Mouse (Mus musculus) liver, embryonic 14.5 days (tissue): ENCODE measurements around the gene Klk11. TPM values are rescaled to one million over a fixed set of nuclear protein-coding genes. Genes with fewer than 3 reads are reported as not detected.

Source experiments
- ATAC-seq: fragments of 200-750 bp; cut with Nextera tagmentation; 2 replicates; pipeline ENCODE4 v1.8.0; 2017; ENCODE audit warnings: moderate number of reproducible peaks, mild to moderate bottlenecking, moderate library complexity; ENCODE audit not compliant: insufficient read depth
- DNase-seq, 3 experiments: peaks; one replicate each; pipeline ENCODE4 v3.0.0-alpha.2; 2012 to 2013; ENCODE audit warnings: low read depth in 3 of 3, low spot score in 3 of 3
- H3K27ac ChIP-seq: fragments of 300-500 bp; sonication (generic); 2 replicates; pipeline ENCODE4 v1.5.1; 2014; ENCODE audit warnings: moderate library complexity, mild to moderate bottlenecking, control low read depth, inconsistent platforms
- H3K27me3 ChIP-seq: fragments of 300-500 bp; sonication (generic); 2 replicates; pipeline ENCODE4 v1.6.1; 2014; ENCODE audit warnings: mild to moderate bottlenecking, low read length, moderate library complexity; ENCODE audit not compliant: control insufficient read depth, insufficient read depth
- H3K36me3 ChIP-seq: fragments of 300-500 bp; sonication (generic); replicated peaks from 2 replicates; pipeline ENCODE4 v1.6.1; 2014; ENCODE audit warnings: low read depth; ENCODE audit not compliant: control insufficient read depth, insufficient read depth
- H3K4me1 ChIP-seq, 2 experiments: fragments of 200-500 bp in 1 of 2; fragments of 300-500 bp in 1 of 2; sonication (generic) in 1 of 2; replicated peaks; 2 replicates each; pipeline ENCODE4 v1.6.1; 2012 to 2014; ENCODE audit warnings: antibody characterized with exemption in 1 of 2, inconsistent platforms in 1 of 2, low read length in 1 of 2; ENCODE audit not compliant: control insufficient read depth in 2 of 2, insufficient read depth in 2 of 2
- H3K4me2 ChIP-seq: fragments of 300-500 bp; sonication (generic); 2 replicates; pipeline ENCODE4 v1.6.1; 2014; ENCODE audit warnings: low read depth, mild to moderate bottlenecking, control low read depth, moderate library complexity
- H3K4me3 ChIP-seq, 2 experiments: fragments of 200-500 bp in 1 of 2; fragments of 300-500 bp in 1 of 2; sonication (generic) in 1 of 2; 2 replicates each; pipeline ENCODE4 v1.5.1; 2012 to 2014; ENCODE audit warnings: low read depth in 2 of 2, low read length in 2 of 2, mild to moderate bottlenecking in 2 of 2, control low read depth in 1 of 2, inconsistent platforms in 1 of 2, moderate library complexity in 1 of 2; ENCODE audit not compliant: insufficient read depth in 1 of 2
- H3K9ac ChIP-seq: fragments of 300-500 bp; sonication (generic); replicated peaks from 2 replicates; pipeline ENCODE4 v1.6.1; 2014; ENCODE audit warnings: mild to moderate bottlenecking, control low read depth, moderate library complexity
- H3K9me3 ChIP-seq: fragments of 300-500 bp; sonication (generic); 2 replicates; pipeline ENCODE4 v1.6.1; 2016; ENCODE audit warnings: low read length, mixed read lengths; ENCODE audit not compliant: control insufficient read depth
- CTCF ChIP-seq: IDR thresholded peaks from 2 replicates; pipeline ENCODE4 v1.5.1; 2016; ENCODE audit warnings: antibody characterized with exemption, low read depth, control low read depth
- EP300 ChIP-seq: IDR thresholded peaks from 2 replicates; pipeline ENCODE4 v1.6.1; 2016; ENCODE audit warnings: antibody characterized with exemption, low read depth
- WGBS: fragments of 180-500 bp; shearing (Covaris S2); extraction: QIAGEN DNeasy Blood & Tissue Kit; methylation state at CpG from one replicate; pipeline ENCODE4 v1.1.7; 2014; ENCODE audit not compliant: insufficient replicate concordance; 5-methylcytosine and 5-hydroxymethylcytosine counted together
- polyA plus RNA-seq, 2 experiments: library from polyadenylated mRNA; depleted of rRNA in 1 of 2; stranded (reverse) in 1 of 2; unstranded in 1 of 2; fragments of >200 nt; fragmentation: Nextera tagmentation in 1 of 2; extraction: Ambion mirVana in 1 of 2; gene quantifications; 2 replicates each; pipeline versions ENCODE4 v1.2.1 to v1.2.3; 2012 to 2014

Gene Klk11
- polyA plus RNA-seq, 2 experiments = not detected

DNA sequence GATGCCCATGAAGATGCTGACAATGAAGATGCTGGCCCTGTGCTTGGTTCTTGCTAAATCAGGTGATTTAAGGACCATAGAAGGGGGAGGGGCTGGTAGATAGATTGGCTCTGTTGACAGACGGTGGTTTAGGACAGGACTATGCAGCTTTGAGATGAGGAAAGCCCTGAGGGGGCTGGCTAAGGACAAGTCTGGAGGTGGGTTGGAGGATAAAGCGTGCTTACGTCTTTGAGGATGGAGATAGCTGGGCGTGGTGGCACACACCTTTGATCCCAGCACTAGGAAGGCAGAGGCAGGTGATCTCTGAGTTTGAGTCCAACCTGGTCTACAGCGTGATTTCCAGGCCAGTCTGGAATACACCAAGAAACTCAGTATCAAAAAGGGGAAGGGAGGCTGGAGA lies 51.7 kb downstream of the Klk11 start:
- H3K9me3 ChIP-seq = no peaks in the 10 kb centered on the region
- no peak overlapping the region for H3K9ac ChIP-seq
- H3K4me3 ChIP-seq = no peak overlapping the region
- TF ChIP-seq EP300 = no peak
- TF ChIP-seq CTCF = no peak
- H3K4me1 ChIP-seq = no peaks in the 10 kb centered on the region
- ATAC-seq (no peak), DNase-seq (no peak)
- no peaks in the 10 kb centered on the region for H3K36me3 ChIP-seq
- H3K27ac ChIP-seq = no peak overlapping the region
- no peak overlapping the region for H3K4me2 ChIP-seq
- no peaks in the 10 kb centered on the region for H3K27me3 ChIP-seq
- WGBS = 61% methylated on average over 5 of the region's 5 CpGs

- Histone ChIP-seq H3K4me1 (no peaks in the 10 kb centered on the region), H3K4me2 (no peak overlapping the region), H3K9me3 (no peaks in the 10 kb centered on the region), H3K4me3 (no peak overlapping the region), H3K27me3 (no peaks in the 10 kb centered on the region), H3K36me3 (no peaks in the 10 kb centered on the region), H3K9ac (no peak overlapping the region), H3K27ac (no peak overlapping the region)
- DNase-seq = no peak
- 59% methylated on average over 4 of the region's 4 CpGs for WGBS
- ATAC-seq = no peak
- TF ChIP-seq EP300 (no peak), CTCF (no peak)
Observed at GRCm38 (mm10) chr7:43827706-43828105, 53.3 kb downstream of the Klk11 start.

Other genes with a start within 250 kb of the Klk11 start
- 0.95 and 1.4 TPM in 2 replicates for gene Cd33, start 230.2 kb upstream of the Klk11 start, polyA plus RNA-seq (2012; rRNA removed)
- 1.5 and 1.9 TPM in 2 replicates for gene Cd33, start 230.2 kb upstream of the Klk11 start, polyA plus RNA-seq (2014; fragmentation: Nextera tagmentation; extraction: Ambion mirVana)
- gene Zfp658, start 212.3 kb upstream of the Klk11 start, polyA plus RNA-seq (2012; rRNA removed) = 0.18 and 0.33 TPM in 2 replicates
- 0.15 and 0.25 TPM in 2 replicates for gene Zfp658, start 212.3 kb upstream of the Klk11 start, polyA plus RNA-seq (2014; fragmentation: Nextera tagmentation; extraction: Ambion mirVana)
- gene Zfp719, start 195.0 kb upstream of the Klk11 start, polyA plus RNA-seq (2012; rRNA removed) = 0.56 and 0.87 TPM in 2 replicates
- gene Zfp719, start 195.0 kb upstream of the Klk11 start, polyA plus RNA-seq (2014; fragmentation: Nextera tagmentation; extraction: Ambion mirVana) = 1.6 and 1.7 TPM in 2 replicates
- gene Zfp819, start 167.4 kb upstream of the Klk11 start, polyA plus RNA-seq (2012; rRNA removed) = 0.07 TPM in 1 of 2 replicates, not detected in the other
- not detected in 2 replicates for gene Zfp819, start 167.4 kb upstream of the Klk11 start, polyA plus RNA-seq (2014; fragmentation: Nextera tagmentation; extraction: Ambion mirVana)
- not detected in 2 replicates for gene Ceacam18, start 139.9 kb upstream of the Klk11 start, polyA plus RNA-seq (2012; rRNA removed)
- 0.08 TPM in 1 of 2 replicates, not detected in the other for gene Ceacam18, start 139.9 kb upstream of the Klk11 start, polyA plus RNA-seq (2014; fragmentation: Nextera tagmentation; extraction: Ambion mirVana)
- 1.5 and 1.6 TPM in 2 replicates for gene Siglece, start 114.4 kb upstream of the Klk11 start, polyA plus RNA-seq (2012; rRNA removed)
- 1.1 and 2.0 TPM in 2 replicates for gene Siglece, start 114.4 kb upstream of the Klk11 start, polyA plus RNA-seq (2014; fragmentation: Nextera tagmentation; extraction: Ambion mirVana)
- gene Ctu1, start 102.6 kb upstream of the Klk11 start, polyA plus RNA-seq (2012; rRNA removed) = 3.1 and 3.2 TPM in 2 replicates
- gene Ctu1, start 102.6 kb upstream of the Klk11 start, polyA plus RNA-seq (2014; fragmentation: Nextera tagmentation; extraction: Ambion mirVana) = 2.2 TPM in 2 replicates
- gene Klk14, start 84.2 kb upstream of the Klk11 start, polyA plus RNA-seq (2012; rRNA removed) = 0.04 and 0.05 TPM in 2 replicates
- gene Klk14, start 84.2 kb upstream of the Klk11 start, polyA plus RNA-seq (2014; fragmentation: Nextera tagmentation; extraction: Ambion mirVana) = not detected in 2 replicates
- 0.02 and 0.04 TPM in 2 replicates for gene Klk13, start 62.0 kb upstream of the Klk11 start, polyA plus RNA-seq (2012; rRNA removed)
- gene Klk13, start 62.0 kb upstream of the Klk11 start, polyA plus RNA-seq (2014; fragmentation: Nextera tagmentation; extraction: Ambion mirVana) = 0.06 TPM in 1 of 2 replicates, not detected in the other
- not detected in 2 replicates for gene Klk12, start 5.7 kb upstream of the Klk11 start, polyA plus RNA-seq (2012; rRNA removed)
- gene Klk12, start 5.7 kb upstream of the Klk11 start, polyA plus RNA-seq (2014; fragmentation: Nextera tagmentation; extraction: Ambion mirVana) = not detected in 2 replicates
- 0.02 and 0.10 TPM in 2 replicates for gene Klk10, start 6.4 kb downstream of the Klk11 start, polyA plus RNA-seq (2012; rRNA removed)
- gene Klk10, start 6.4 kb downstream of the Klk11 start, polyA plus RNA-seq (2014; fragmentation: Nextera tagmentation; extraction: Ambion mirVana) = not detected in 2 replicates
- not detected in 2 replicates for gene Klk9, start 17.3 kb downstream of the Klk11 start, polyA plus RNA-seq (2012; rRNA removed)
- gene Klk9, start 17.3 kb downstream of the Klk11 start, polyA plus RNA-seq (2014; fragmentation: Nextera tagmentation; extraction: Ambion mirVana) = not detected in 2 replicates
- gene Klk8, start 23.0 kb downstream of the Klk11 start, polyA plus RNA-seq (2012; rRNA removed) = 4.6 and 5.0 TPM in 2 replicates
- gene Klk8, start 23.0 kb downstream of the Klk11 start, polyA plus RNA-seq (2014; fragmentation: Nextera tagmentation; extraction: Ambion mirVana) = 8.4 and 10.0 TPM in 2 replicates
- gene Klk7, start 36.7 kb downstream of the Klk11 start, polyA plus RNA-seq (2012; rRNA removed) = 0.02 TPM in 1 of 2 replicates, not detected in the other
- gene Klk7, start 36.7 kb downstream of the Klk11 start, polyA plus RNA-seq (2014; fragmentation: Nextera tagmentation; extraction: Ambion mirVana) = not detected in 2 replicates
- not detected in 2 replicates for gene Klk6, start 49.9 kb downstream of the Klk11 start, polyA plus RNA-seq (2012; rRNA removed)
- not detected in 2 replicates for gene Klk6, start 49.9 kb downstream of the Klk11 start, polyA plus RNA-seq (2014; fragmentation: Nextera tagmentation; extraction: Ambion mirVana)
- not detected in 2 replicates for gene Klk5, start 67.4 kb downstream of the Klk11 start, polyA plus RNA-seq (2012; rRNA removed)
- not detected in 2 replicates for gene Klk5, start 67.4 kb downstream of the Klk11 start, polyA plus RNA-seq (2014; fragmentation: Nextera tagmentation; extraction: Ambion mirVana)
- not detected in 2 replicates for gene Klk4, start 106.6 kb downstream of the Klk11 start, polyA plus RNA-seq (2012; rRNA removed)
- not detected in 2 replicates for gene Klk4, start 106.6 kb downstream of the Klk11 start, polyA plus RNA-seq (2014; fragmentation: Nextera tagmentation; extraction: Ambion mirVana)
- gene Klk15, start 159.1 kb downstream of the Klk11 start, polyA plus RNA-seq (2012; rRNA removed) = not detected in 2 replicates
- not detected in 2 replicates for gene Klk15, start 159.1 kb downstream of the Klk11 start, polyA plus RNA-seq (2014; fragmentation: Nextera tagmentation; extraction: Ambion mirVana)
- gene Klk1b8, start 176.1 kb downstream of the Klk11 start, polyA plus RNA-seq (2012; rRNA removed) = not detected in 2 replicates
- gene Klk1b8, start 176.1 kb downstream of the Klk11 start, polyA plus RNA-seq (2014; fragmentation: Nextera tagmentation; extraction: Ambion mirVana) = not detected in 2 replicates
- not detected in 2 replicates for gene Klk1b1, start 192.1 kb downstream of the Klk11 start, polyA plus RNA-seq (2012; rRNA removed)
- not detected in 2 replicates for gene Klk1b1, start 192.1 kb downstream of the Klk11 start, polyA plus RNA-seq (2014; fragmentation: Nextera tagmentation; extraction: Ambion mirVana)
- gene Klk1b9, start 201.5 kb downstream of the Klk11 start, polyA plus RNA-seq (2012; rRNA removed) = not detected in 2 replicates
- gene Klk1b9, start 201.5 kb downstream of the Klk11 start, polyA plus RNA-seq (2014; fragmentation: Nextera tagmentation; extraction: Ambion mirVana) = not detected in 2 replicates
- gene Klk1b11, start 221.3 kb downstream of the Klk11 start, polyA plus RNA-seq (2012; rRNA removed) = not detected in 2 replicates
- not detected in 2 replicates for gene Klk1b11, start 221.3 kb downstream of the Klk11 start, polyA plus RNA-seq (2014; fragmentation: Nextera tagmentation; extraction: Ambion mirVana)
- gene Klk1b26, start 237.6 kb downstream of the Klk11 start, polyA plus RNA-seq (2012; rRNA removed) = not detected in 2 replicates
- not detected in 2 replicates for gene Klk1b26, start 237.6 kb downstream of the Klk11 start, polyA plus RNA-seq (2014; fragmentation: Nextera tagmentation; extraction: Ambion mirVana)